Mouse (Mus musculus) ES-E14 (cell line): ENCODE results near the gene Hnf4a.

Source experiments
- CHD2 ChIP-seq: IDR thresholded peaks from 2 replicates; pipeline ENCODE4 v1.6.1; 2014; ENCODE audit warnings: mild to moderate bottlenecking, low read depth, low read length, inconsistent platforms
- HCFC1 ChIP-seq: IDR thresholded peaks from 2 replicates; pipeline ENCODE4 v1.6.1; 2012; ENCODE audit warnings: low read length, inconsistent platforms, borderline replicate concordance; ENCODE audit not compliant: insufficient read depth
- MAFK ChIP-seq: IDR thresholded peaks from 2 replicates; pipeline ENCODE4 v1.6.1; 2014; ENCODE audit warnings: mild to moderate bottlenecking, low read depth, low read length, inconsistent platforms; ENCODE audit not compliant: insufficient read depth
- ZC3H11A ChIP-seq: IDR thresholded peaks from 2 replicates; pipeline ENCODE4 v1.6.1; 2012; ENCODE audit warnings: low read depth, mild to moderate bottlenecking, inconsistent platforms, low read length, borderline replicate concordance
- ZNF384 ChIP-seq: IDR thresholded peaks from 2 replicates; pipeline ENCODE4 v1.6.1; 2012; ENCODE audit warnings: low read depth, low read length, inconsistent platforms

DNA sequence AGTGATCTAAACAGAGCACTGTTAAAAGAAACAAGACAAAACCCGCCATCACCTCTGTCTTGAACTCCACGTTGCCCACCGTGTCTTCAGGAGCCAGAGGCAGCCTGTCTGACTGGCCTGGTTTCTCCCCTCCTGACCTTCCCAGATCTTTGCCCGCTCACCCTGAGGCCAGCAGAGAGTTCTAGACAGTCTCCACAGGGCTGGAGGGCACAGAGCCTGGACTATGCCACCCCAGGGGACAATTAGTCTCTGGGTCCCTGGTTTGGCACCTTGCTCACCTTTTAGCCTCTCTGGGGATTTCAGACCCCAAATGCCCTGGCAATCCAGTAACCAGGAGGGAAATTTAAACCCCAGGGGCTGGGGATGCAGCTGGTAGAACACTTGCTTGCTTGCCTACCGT, 30.8 kb downstream of the Hnf4a start:
- no peak for TF ChIP-seq MAFK
- no peak for TF ChIP-seq ZNF384
- TF ChIP-seq ZC3H11A: no peak
- no peak for TF ChIP-seq CHD2
- TF ChIP-seq HCFC1: no peak
